Mouse (Mus musculus) frontal cortex, adult 2 months (tissue): ENCODE measurements around the gene Creb1. TPM values are rescaled to one million over a fixed set of nuclear protein-coding genes. Genes with fewer than 3 reads are reported as not detected.
A peak's percentile ranks its signal among the peaks of the same experiment; 100 is the strongest.

Experiments
- DNase-seq, 2 experiments: peaks; one replicate each; pipeline ENCODE4 v3.0.0; 2022; ENCODE audit warnings: low spot score in 1 of 2; ENCODE audit errors: extremely low spot score in 1 of 2
- polyA plus RNA-seq: library from polyadenylated mRNA; depleted of rRNA; stranded (reverse); fragments of >200 nt; gene quantifications from 2 replicates; pipeline ENCODE4 v1.2.3, GENCODE M21; 2012; rRNA removed

The Creb1 gene
- 17.4 and 17.5 TPM in 2 replicates for polyA plus RNA-seq

GRCm38 (mm10) chr1:64532589-64533470, at the start of gene Creb1:
Creb1 (plus strand) TSS chr1:64532645.
- DNase-seq, result peak; percentile 97 to 99

- no peak for DNase-seq
Measured at GRCm38 (mm10) chr1:64488521-64489029, 43.9 kb upstream of the Creb1 start.

- DNase-seq, result no peak
Measured at GRCm38 (mm10) chr1:64496803-64497202, 35.6 kb upstream of the Creb1 start.

GRCm38 (mm10) chr1:64501382-64502140, 30.9 kb upstream of the Creb1 start:
- DNase-seq, result no peak

- DNase-seq, result no peak
Measured at GRCm38 (mm10) chr1:64508479-64509096, 23.9 kb upstream of the Creb1 start.

GRCm38 (mm10) chr1:64509678-64510077, 22.8 kb upstream of the Creb1 start:
- DNase-seq, result peak; percentile 76 to 84

GRCm38 (mm10) chr1:64514184-64514583, 18.3 kb upstream of the Creb1 start:
- peak in 1 of 2 experiments; percentile 66 for DNase-seq

- no peak for DNase-seq
Measured at GRCm38 (mm10) chr1:64516593-64516992, 15.9 kb upstream of the Creb1 start.

- no peak for DNase-seq
Measured at GRCm38 (mm10) chr1:64518480-64518879, 14.0 kb upstream of the Creb1 start.

GRCm38 (mm10) chr1:64519345-64519744, 13.1 kb upstream of the Creb1 start:
- DNase-seq, result no peak

GRCm38 (mm10) chr1:64519901-64520300, 12.5 kb upstream of the Creb1 start:
- no peak for DNase-seq

GRCm38 (mm10) chr1:64521734-64522133, 10.7 kb upstream of the Creb1 start:
- DNase-seq, result no peak

- DNase-seq, result no peak
Measured at GRCm38 (mm10) chr1:64522637-64523036, 9.8 kb upstream of the Creb1 start.

GRCm38 (mm10) chr1:64523117-64523516, 9.3 kb upstream of the Creb1 start:
- DNase-seq, result no peak

GRCm38 (mm10) chr1:64524661-64525060, 7.8 kb upstream of the Creb1 start:
- no peak for DNase-seq

- DNase-seq, result no peak
Measured at GRCm38 (mm10) chr1:64527626-64528025, 4.8 kb upstream of the Creb1 start.

- no peak for DNase-seq
Measured at GRCm38 (mm10) chr1:64529781-64530315, 2.6 kb upstream of the Creb1 start.

GRCm38 (mm10) chr1:64531548-64531947, 897 bp upstream of the Creb1 start:
- DNase-seq, result no peak

GRCm38 (mm10) chr1:64532067-64532523, 350 bp upstream of the Creb1 start:
- DNase-seq, result peak in 1 of 2 experiments; percentile 42
